8 mouse cellular contexts compared by ENCODE assay signal in genomic region chr10:60346701-60347405, GRCm38 (mm10). TPM values are rescaled to one million over a fixed set of nuclear protein-coding genes. Genes with fewer than 3 reads are reported as not detected.
DNase-seq lines count a peak whose midpoint lies in the region; ATAC-seq and TF ChIP-seq lines count a peak whose summit lies in the region.

Vsir (plus strand) TSS chr10:60346851.

- H3K27me3 ChIP-seq in forebrain, postnatal 0 days (ENCODE audit: insufficient read depth, low read length), result peaks cover 8% of the 10 kb centered on the region
- peaks cover 24% of the 10 kb centered on the region for H3K27me3 ChIP-seq in neural tube, embryonic 13.5 days

- H3K36me3 ChIP-seq in forebrain, postnatal 0 days (ENCODE audit: insufficient read depth), result no peaks in the 10 kb centered on the region
- H3K36me3 ChIP-seq in neural tube, embryonic 13.5 days, result no peaks in the 10 kb centered on the region

- H3K4me1 ChIP-seq in forebrain, postnatal 0 days (ENCODE audit: insufficient read depth), result no peaks in the 10 kb centered on the region
- peaks cover 58% of the 10 kb centered on the region for H3K4me1 ChIP-seq in neural tube, embryonic 13.5 days (replicated peaks)

- H3K4me3 ChIP-seq in forebrain, postnatal 0 days (ENCODE audit: low read depth, low read length), result peak within 1 kb of the TSS; percentile 12; the same call in 1 of the 2 replicates
- peak within 1 kb of the TSS; percentile 51 for H3K4me3 ChIP-seq in layer of hippocampus, adult 2 months
- H3K4me3 ChIP-seq in neural tube, embryonic 13.5 days, result peak within 1 kb of the TSS; percentile 20

- peak within 1 kb of the TSS; percentile 29 for H3K4me2 ChIP-seq in forebrain, postnatal 0 days (ENCODE audit: low read depth)
- peak within 1 kb of the TSS; percentile 46 for H3K4me2 ChIP-seq in neural tube, embryonic 13.5 days

- no peaks in the 10 kb centered on the region for H3K9me3 ChIP-seq in forebrain, postnatal 0 days (ENCODE audit: low read length)
- no peaks in the 10 kb centered on the region for H3K9me3 ChIP-seq in neural tube, embryonic 13.5 days

- peak; percentile 75 for ATAC-seq in forebrain, postnatal 0 days
- ATAC-seq in neural tube, embryonic 13.5 days (ENCODE audit: low read depth), result peak; percentile 38; the same call in 1 of the 2 replicates

- DNase-seq in ES-CJ7 (ENCODE audit: low read depth, low spot score), result peak; percentile 74
- DNase-seq in c-Kit-positive CD71-positive TER-119-negative erythroid progenitor cells, embryonic 14.5 days (ENCODE audit: low read depth), result peak; percentile 65
- DNase-seq in forebrain, postnatal 0 days, result peak; percentile 69
- peak; percentile 91 for DNase-seq in heart, postnatal 4 days
- DNase-seq in layer of hippocampus, adult 2 months (ENCODE audit: low spot score in 2 of 2), result peak; percentile 55 to 64
- DNase-seq in lung, adult 18-20 months, result peak; percentile 86
- peak; percentile 82 for DNase-seq in testis, postnatal 10 days (ENCODE audit: low spot score)

- no peak within 1 kb of the TSS for H3K27ac ChIP-seq in forebrain, postnatal 0 days (ENCODE audit: low read depth, low read length)
- H3K27ac ChIP-seq in layer of hippocampus, adult 2 months, result peak within 1 kb of the TSS; percentile 83
- no peak within 1 kb of the TSS for H3K27ac ChIP-seq in neural tube, embryonic 13.5 days (replicated peaks)

- H3K9ac ChIP-seq in forebrain, postnatal 0 days, result no peak within 1 kb of the TSS
- peak within 1 kb of the TSS; percentile 43; the same call in 1 of the 2 replicates for H3K9ac ChIP-seq in neural tube, embryonic 13.5 days

- TF ChIP-seq CTCF in forebrain, postnatal 0 days (IDR thresholded peaks at IDR 0.05; ENCODE audit: low read depth), result peak; percentile 59
- peak; percentile 81 for TF ChIP-seq CTCF in layer of hippocampus, adult 2 months (conservative IDR thresholded peaks at IDR 0.05)

- 2% methylated on average over 37 of the region's 37 CpGs for WGBS in forebrain, postnatal 0 days
- under 1% methylated on average over 37 of the region's 37 CpGs for WGBS in neural tube, embryonic 13.5 days

RNA-seq across cellular contexts. Expression of gene Vsir, which starts in this region (rescaled TPM):
- 6.8 and 9.3 TPM in 2 replicates for total RNA-seq in forebrain, postnatal 0 days (2014; rRNA removed)
- polyA plus RNA-seq in forebrain, postnatal 0 days (2015; fragmentation: Nextera tagmentation; extraction: Ambion mirVana), result 2.5 TPM in 2 replicates
- total RNA-seq in heart, postnatal 4 days (2021), result 10 to 100 TPM; 11.1 to 15.0 TPM
- 10 to 100 TPM; 17.6 to 23.2 TPM for total RNA-seq in layer of hippocampus, adult 2 months (2021)
- 2.8 and 3.0 TPM in 2 replicates for polyA plus RNA-seq in neural tube, embryonic 13.5 days (2015; fragmentation: Nextera tagmentation; extraction: Ambion mirVana)
